Mouse (Mus musculus) kidney, embryonic 14.5 days (tissue): ENCODE data around the gene Trpm5. TPM values are rescaled to one million over a fixed set of nuclear protein-coding genes. Genes with fewer than 3 reads are reported as not detected.

Experiments used
- ATAC-seq: fragments of 200-750 bp; cut with Nextera tagmentation; 2 replicates; pipeline ENCODE4 v1.8.0; 2017; ENCODE audit warnings: moderate number of reproducible peaks, mild to moderate bottlenecking, moderate TSS enrichment, moderate library complexity; ENCODE audit not compliant: low FRiP score, low TSS enrichment
- H3K27ac ChIP-seq: fragments of 300-500 bp; sonication (generic); 2 replicates; pipeline ENCODE4 v1.5.1; 2014; ENCODE audit warnings: low read depth, mild to moderate bottlenecking, low read length, moderate library complexity, mixed read lengths
- H3K27me3 ChIP-seq: fragments of 300-500 bp; sonication (generic); 2 replicates; pipeline ENCODE4 v1.6.1; 2014; ENCODE audit warnings: mild to moderate bottlenecking, low read length; ENCODE audit not compliant: control insufficient read depth, insufficient read depth
- H3K36me3 ChIP-seq: fragments of 300-500 bp; sonication (generic); 2 replicates; pipeline ENCODE4 v1.6.1; 2014; ENCODE audit warnings: low read length, mixed read lengths; ENCODE audit not compliant: control insufficient read depth, insufficient read depth
- H3K4me1 ChIP-seq: fragments of 300-500 bp; sonication (generic); 2 replicates; pipeline ENCODE4 v1.6.1; 2014; ENCODE audit warnings: low read length, mixed read lengths; ENCODE audit not compliant: control insufficient read depth, insufficient read depth
- H3K4me2 ChIP-seq: fragments of 300-500 bp; sonication (generic); replicated peaks from 2 replicates; pipeline ENCODE4 v1.6.1; 2014; ENCODE audit warnings: low read depth, mild to moderate bottlenecking, low read length
- H3K4me3 ChIP-seq: fragments of 300-500 bp; sonication (generic); 2 replicates; pipeline ENCODE4 v1.5.1; 2014; ENCODE audit warnings: mild to moderate bottlenecking, low read length
- H3K9ac ChIP-seq: fragments of 300-500 bp; sonication (generic); 2 replicates; pipeline ENCODE4 v1.6.1; 2014; ENCODE audit warnings: low read depth, mild to moderate bottlenecking, low read length, moderate library complexity
- H3K9me3 ChIP-seq: fragments of 300-500 bp; sonication (generic); 2 replicates; pipeline ENCODE4 v1.6.1; 2016; ENCODE audit warnings: low read length; ENCODE audit not compliant: control insufficient read depth
- WGBS: fragments of 180-500 bp; shearing (Covaris S2); extraction: QIAGEN DNeasy Blood & Tissue Kit; methylation state at CpG from one replicate; pipeline ENCODE4 v1.1.7; 2014; 5-methylcytosine and 5-hydroxymethylcytosine counted together
- polyA plus RNA-seq: library from polyadenylated mRNA; unstranded; fragments of >200 nt; fragmentation: Nextera tagmentation; extraction: Ambion mirVana; gene quantifications from 2 replicates; pipeline ENCODE4 v1.2.1, GENCODE M21; 2014

Gene Trpm5
- polyA plus RNA-seq, 1 experiment from 2014 or later: 4.4 TPM

- Histone ChIP-seq H3K4me2 (no peak overlapping the region), H3K4me3 (no peak overlapping the region), H3K36me3 (no peaks in the 10 kb centered on the region), H3K9me3 (no peaks in the 10 kb centered on the region), H3K27me3 (no peaks in the 10 kb centered on the region), H3K27ac (no peak overlapping the region), H3K9ac (no peak overlapping the region), H3K4me1 (peaks cover 13% of the 10 kb centered on the region; the same call in 1 of the 2 replicates)
- 78% methylated on average over 3 of the region's 3 CpGs for WGBS
- ATAC-seq: no peak
Observed at GRCm38 (mm10) chr7:143020764-143021163, 73.7 kb downstream of the Trpm5 start.

GRCm38 (mm10) chr7:143020040-143020439 lies 74.4 kb downstream of the Trpm5 start:
- H3K27me3 ChIP-seq: no peaks in the 10 kb centered on the region
- peaks cover 20% of the 10 kb centered on the region; the same call in 1 of the 2 replicates for H3K4me1 ChIP-seq
- H3K27ac ChIP-seq: no peak overlapping the region
- no peaks in the 10 kb centered on the region for H3K9me3 ChIP-seq
- no peak for ATAC-seq
- H3K9ac ChIP-seq: no peak overlapping the region
- no peaks in the 10 kb centered on the region for H3K36me3 ChIP-seq
- no peak overlapping the region for H3K4me3 ChIP-seq
- no peak overlapping the region for H3K4me2 ChIP-seq

Other genes with a start within 250 kb of the Trpm5 start
- gene Th, start 163.5 kb downstream of the Trpm5 start, polyA plus RNA-seq: 0.10 and 0.22 TPM in 2 replicates
- gene Ascl2, start 125.4 kb downstream of the Trpm5 start, polyA plus RNA-seq: 0.43 and 0.67 TPM in 2 replicates
- 0.79 and 0.97 TPM in 2 replicates for gene Tspan32, start 89.6 kb downstream of the Trpm5 start, polyA plus RNA-seq
- 477 and 494 TPM in 2 replicates for gene Cd81, start 41.9 kb downstream of the Trpm5 start, polyA plus RNA-seq
- 74.4 and 95.1 TPM in 2 replicates for gene Tssc4, start 25.4 kb downstream of the Trpm5 start, polyA plus RNA-seq
- 4.0 and 5.4 TPM in 2 replicates for gene Kcnq1, start 11.7 kb upstream of the Trpm5 start, polyA plus RNA-seq